Mouse (Mus musculus): ENCODE measurements around the gene Homez. TPM values are rescaled to one million over a fixed set of nuclear protein-coding genes. Genes with fewer than 3 reads are reported as not detected.

The Homez gene
- total RNA-seq, 1 experiment, result 2.5 TPM

DNA sequence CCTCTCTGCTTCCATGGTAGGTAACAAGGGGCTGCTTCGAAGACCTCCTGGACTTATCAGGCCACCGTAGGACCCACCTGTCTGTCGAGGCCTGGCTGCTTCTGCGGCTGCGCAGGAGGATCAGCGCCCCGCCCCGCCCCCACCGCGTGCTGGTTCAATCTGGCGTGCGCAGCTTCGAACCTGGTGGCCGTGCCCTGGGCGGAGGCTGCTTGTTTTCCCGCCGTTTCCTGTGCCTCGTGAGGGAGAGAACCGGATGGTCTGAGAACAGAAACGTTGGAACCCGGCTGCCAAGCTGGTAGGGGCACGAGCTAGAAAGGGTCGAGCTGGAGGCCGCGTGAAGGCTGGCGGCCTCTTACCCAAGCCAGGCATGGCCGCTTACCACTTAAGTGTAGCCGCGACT lies 56.8 kb downstream of the Homez start, which contains the start of gene Rnf212b:
Rnf212b (plus strand) TSS at position 151 of the 400 bp plus-strand sequence.
- in situ Hi-C loops (cut with MboI; ENCODE audit: low sequenced_read_pairs in 2 of 2, unreplicated experiment in 2 of 2), result no loop called here
- H3K27ac ChIP-seq (ENCODE audit: insufficient read depth, low read depth, low read length, poor library complexity, severe bottlenecking), result no peak within 1 kb of the TSS
- TF ChIP-seq HCFC1 (IDR thresholded peaks at IDR 0.05; ENCODE audit: borderline replicate concordance, insufficient read depth, low read length), result no peak
- TF ChIP-seq CHD2 (IDR thresholded peaks at IDR 0.05; ENCODE audit: low read depth, low read length), result no peak
- no peak for TF ChIP-seq MAFK (IDR thresholded peaks at IDR 0.05; ENCODE audit: insufficient read depth, low read depth, low read length)
- TF ChIP-seq ZC3H11A (IDR thresholded peaks at IDR 0.05; ENCODE audit: borderline replicate concordance, low read depth, low read length), result no peak
- no peak for TF ChIP-seq ZNF384 (IDR thresholded peaks at IDR 0.05; ENCODE audit: low read depth, low read length)
- DNase-seq (ENCODE audit: low read depth, low spot score), result peak; percentile 58
- H3K4me1 ChIP-seq (ENCODE audit: control insufficient read depth in 2 of 2, insufficient read depth in 2 of 2, low read length in 2 of 2, poor library complexity in 1 of 2), result no peaks in the 10 kb centered on the region
- no peaks in the 10 kb centered on the region for H3K9me3 ChIP-seq (ENCODE audit: control insufficient read depth, insufficient read depth, low read depth, low read length)
- no peak within 1 kb of the TSS for H3K9ac ChIP-seq (ENCODE audit: insufficient read depth, low read depth, low read length, poor library complexity, severe bottlenecking)
- H3K36me3 ChIP-seq (ENCODE audit: control insufficient read depth, insufficient read depth, low read length, poor library complexity, severe bottlenecking), result no peaks in the 10 kb centered on the region
- peak within 1 kb of the TSS; percentile 4 to 39; a peak in 2 of 4 replicates for H3K4me3 ChIP-seq (ENCODE audit: insufficient read depth in 1 of 2, low read depth in 1 of 2, low read length in 2 of 2, poor library complexity in 1 of 2, severe bottlenecking in 1 of 2)

DNA sequence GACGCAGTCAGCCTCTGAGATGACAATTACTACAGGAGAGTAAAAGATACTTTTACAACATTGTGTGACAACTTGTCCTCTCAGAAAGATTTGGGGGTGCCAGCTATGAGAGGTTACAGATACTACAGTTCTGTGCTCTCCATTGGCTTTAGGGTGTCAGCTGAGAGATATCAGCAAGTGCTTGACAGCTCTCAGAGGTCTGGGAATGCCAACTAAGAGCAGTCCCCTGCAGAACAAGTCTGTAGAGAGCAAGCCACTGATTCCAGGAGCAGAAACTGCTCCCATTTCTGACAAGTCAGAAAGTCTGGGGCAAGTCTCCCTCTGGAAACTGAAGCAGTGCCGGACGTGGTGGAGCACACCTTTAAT lies 61.1 kb downstream of the Homez start:
- in situ Hi-C loops (cut with MboI; ENCODE audit: low sequenced_read_pairs in 2 of 2, unreplicated experiment in 2 of 2), result no loop called here

DNA sequence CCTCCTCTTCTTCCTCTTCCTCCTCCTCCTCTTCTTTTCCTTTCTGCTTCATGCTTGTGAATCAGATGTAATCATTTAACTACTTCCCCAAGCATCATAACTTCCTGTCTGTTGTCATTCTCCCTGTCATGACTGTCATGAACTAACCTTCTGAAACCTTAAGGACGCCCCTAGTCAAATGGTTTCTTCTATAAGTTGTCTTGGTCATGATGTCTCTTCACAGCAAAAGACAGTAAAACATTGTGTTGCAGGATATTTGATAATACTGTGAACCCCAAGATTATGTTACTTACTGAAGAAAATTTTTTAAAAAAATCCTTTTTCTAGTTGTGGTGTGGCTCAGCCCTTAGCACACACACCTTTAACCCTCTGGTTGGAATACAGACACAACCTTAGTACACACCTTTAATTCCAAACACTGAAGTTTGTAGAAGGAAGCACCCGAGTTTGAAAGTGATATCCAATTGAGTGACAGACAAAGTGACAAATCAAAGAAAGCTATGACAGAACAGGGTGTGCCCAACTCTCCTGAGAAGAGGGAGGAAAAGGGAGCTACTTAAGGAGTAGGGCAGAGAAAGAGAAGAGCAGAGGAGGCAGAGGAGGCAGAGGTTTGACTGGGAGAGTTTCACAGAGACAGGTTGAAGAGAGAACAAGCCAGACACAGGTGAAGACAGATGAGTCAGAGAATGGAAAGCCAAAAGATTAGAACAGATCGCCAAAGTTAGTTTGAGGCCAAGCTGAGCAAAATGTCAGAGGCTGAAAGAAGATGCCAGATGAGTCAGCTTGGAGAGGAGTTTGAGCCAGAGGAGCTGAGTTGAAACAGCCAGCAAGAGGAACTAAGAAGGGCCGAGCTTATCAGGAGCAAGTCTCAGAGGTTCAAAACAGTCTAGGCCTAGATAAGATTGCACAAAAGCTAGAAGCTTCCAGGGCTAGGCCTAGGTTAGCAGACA lies 61.8 kb downstream of the Homez start:
- DNase-seq (ENCODE audit: low read depth, low spot score), result no peak
- H3K27ac ChIP-seq (ENCODE audit: insufficient read depth, low read depth, low read length, poor library complexity, severe bottlenecking), result no peak overlapping the region
- no peaks in the 10 kb centered on the region for H3K36me3 ChIP-seq (ENCODE audit: control insufficient read depth, insufficient read depth, low read length, poor library complexity, severe bottlenecking)
- no peaks in the 10 kb centered on the region for H3K4me1 ChIP-seq (ENCODE audit: control insufficient read depth in 2 of 2, insufficient read depth in 2 of 2, low read length in 2 of 2, poor library complexity in 1 of 2)
- no peak overlapping the region for H3K9ac ChIP-seq (ENCODE audit: insufficient read depth, low read depth, low read length, poor library complexity, severe bottlenecking)
- TF ChIP-seq ZC3H11A (IDR thresholded peaks at IDR 0.05; ENCODE audit: borderline replicate concordance, low read depth, low read length) (no peak), ZNF384 (IDR thresholded peaks at IDR 0.05; ENCODE audit: low read depth, low read length) (no peak), MAFK (IDR thresholded peaks at IDR 0.05; ENCODE audit: insufficient read depth, low read depth, low read length) (no peak), CHD2 (IDR thresholded peaks at IDR 0.05; ENCODE audit: low read depth, low read length) (no peak), HCFC1 (IDR thresholded peaks at IDR 0.05; ENCODE audit: borderline replicate concordance, insufficient read depth, low read length) (no peak)
- in situ Hi-C loops (cut with MboI; ENCODE audit: low sequenced_read_pairs in 2 of 2, unreplicated experiment in 2 of 2), result no loop called here
- H3K9me3 ChIP-seq (ENCODE audit: control insufficient read depth, insufficient read depth, low read depth, low read length), result no peaks in the 10 kb centered on the region
- no peak overlapping the region for H3K4me3 ChIP-seq (ENCODE audit: insufficient read depth in 1 of 2, low read depth in 1 of 2, low read length in 2 of 2, poor library complexity in 1 of 2, severe bottlenecking in 1 of 2)

More for the DNA sequence above, 61.1 kb downstream of the Homez start:
- no peaks in the 10 kb centered on the region for H3K4me1 ChIP-seq (ENCODE audit: control insufficient read depth in 2 of 2, insufficient read depth in 2 of 2, low read length in 2 of 2, poor library complexity in 1 of 2)
- TF ChIP-seq ZNF384 (IDR thresholded peaks at IDR 0.05; ENCODE audit: low read depth, low read length) (no peak), HCFC1 (IDR thresholded peaks at IDR 0.05; ENCODE audit: borderline replicate concordance, insufficient read depth, low read length) (no peak), ZC3H11A (IDR thresholded peaks at IDR 0.05; ENCODE audit: borderline replicate concordance, low read depth, low read length) (no peak), MAFK (IDR thresholded peaks at IDR 0.05; ENCODE audit: insufficient read depth, low read depth, low read length) (no peak), CHD2 (IDR thresholded peaks at IDR 0.05; ENCODE audit: low read depth, low read length) (no peak)
- H3K27ac ChIP-seq (ENCODE audit: insufficient read depth, low read depth, low read length, poor library complexity, severe bottlenecking), result no peak overlapping the region
- no peaks in the 10 kb centered on the region for H3K9me3 ChIP-seq (ENCODE audit: control insufficient read depth, insufficient read depth, low read depth, low read length)
- H3K36me3 ChIP-seq (ENCODE audit: control insufficient read depth, insufficient read depth, low read length, poor library complexity, severe bottlenecking), result no peaks in the 10 kb centered on the region
- no peak overlapping the region for H3K9ac ChIP-seq (ENCODE audit: insufficient read depth, low read depth, low read length, poor library complexity, severe bottlenecking)
- H3K4me3 ChIP-seq (ENCODE audit: insufficient read depth in 1 of 2, low read depth in 1 of 2, low read length in 2 of 2, poor library complexity in 1 of 2, severe bottlenecking in 1 of 2), result no peak overlapping the region
- DNase-seq (ENCODE audit: low read depth, low spot score), result no peak

DNA sequence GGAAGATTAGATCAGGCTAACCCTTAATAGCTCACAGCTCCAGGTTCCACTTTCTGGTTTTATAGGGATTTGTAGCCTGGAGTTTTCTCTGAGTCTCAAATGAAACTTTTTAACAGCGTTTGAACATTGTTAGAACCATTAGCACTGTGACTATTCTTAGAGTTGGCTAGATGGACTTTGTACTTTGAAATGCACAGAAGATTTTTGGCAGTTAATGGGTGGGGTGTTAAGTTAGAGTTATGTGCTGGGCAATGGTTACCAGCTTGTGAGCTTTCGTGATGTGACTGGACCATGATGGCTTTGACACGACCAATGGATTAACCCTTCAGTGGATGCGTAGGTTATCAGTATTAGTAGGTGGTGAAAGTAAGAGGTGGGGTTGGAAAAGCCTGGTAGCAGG lies 64.6 kb downstream of the Homez start:
- Histone ChIP-seq H3K9ac (ENCODE audit: insufficient read depth, low read depth, low read length, poor library complexity, severe bottlenecking) (no peak overlapping the region), H3K36me3 (ENCODE audit: control insufficient read depth, insufficient read depth, low read length, poor library complexity, severe bottlenecking) (no peaks in the 10 kb centered on the region), H3K4me3 (ENCODE audit: insufficient read depth in 1 of 2, low read depth in 1 of 2, low read length in 2 of 2, poor library complexity in 1 of 2, severe bottlenecking in 1 of 2) (no peak overlapping the region), H3K27ac (ENCODE audit: insufficient read depth, low read depth, low read length, poor library complexity, severe bottlenecking) (no peak overlapping the region), H3K4me1 (ENCODE audit: control insufficient read depth in 2 of 2, insufficient read depth in 2 of 2, low read length in 2 of 2, poor library complexity in 1 of 2) (no peaks in the 10 kb centered on the region), H3K9me3 (ENCODE audit: control insufficient read depth, insufficient read depth, low read depth, low read length) (no peaks in the 10 kb centered on the region)
- TF ChIP-seq HCFC1 (IDR thresholded peaks at IDR 0.05; ENCODE audit: borderline replicate concordance, insufficient read depth, low read length), result no peak
- TF ChIP-seq ZNF384 (IDR thresholded peaks at IDR 0.05; ENCODE audit: low read depth, low read length), result no peak
- no peak for TF ChIP-seq CHD2 (IDR thresholded peaks at IDR 0.05; ENCODE audit: low read depth, low read length)
- TF ChIP-seq MAFK (IDR thresholded peaks at IDR 0.05; ENCODE audit: insufficient read depth, low read depth, low read length), result no peak
- TF ChIP-seq ZC3H11A (IDR thresholded peaks at IDR 0.05; ENCODE audit: borderline replicate concordance, low read depth, low read length), result no peak
- in situ Hi-C loops (cut with MboI; ENCODE audit: low sequenced_read_pairs in 2 of 2, unreplicated experiment in 2 of 2), result no loop called here
- DNase-seq (ENCODE audit: low read depth, low spot score), result no peak

Other genes starting within 250 kb of the Homez start
- gene Psmb11, start 249.5 kb downstream of the Homez start, total RNA-seq (2012; rRNA removed), result 0.11 TPM in 1 of 2 replicates, not detected in the other
- gene Gm17606, start 230.0 kb downstream of the Homez start, total RNA-seq (2012; rRNA removed), result not detected in 2 replicates
- 3.2 and 6.3 TPM in 2 replicates for gene Cdh24, start 229.6 kb downstream of the Homez start, total RNA-seq (2012; rRNA removed)
- gene 1700123O20Rik, start 184.7 kb downstream of the Homez start, total RNA-seq (2012; rRNA removed), result 26.7 and 34.3 TPM in 2 replicates
- gene Acin1, start 184.0 kb downstream of the Homez start, total RNA-seq (2012; rRNA removed), result 121 and 196 TPM in 2 replicates
- gene Gm29776, start 172.1 kb downstream of the Homez start, total RNA-seq (2012; rRNA removed), result 0.09 and 0.26 TPM in 2 replicates
- gene Cebpe, start 158.8 kb downstream of the Homez start, total RNA-seq (2012; rRNA removed), result 0.26 TPM in 1 of 2 replicates, not detected in the other
- gene Slc7a8, start 89.0 kb downstream of the Homez start, total RNA-seq (2012; rRNA removed), result 0.36 and 0.48 TPM in 2 replicates
- gene Rnf212b, start 56.8 kb downstream of the Homez start, total RNA-seq (2012; rRNA removed), result 1.5 and 1.9 TPM in 2 replicates
- gene Ppp1r3e, start 6.6 kb upstream of the Homez start, total RNA-seq (2012; rRNA removed), result 0.62 and 0.74 TPM in 2 replicates
- 7.7 and 9.4 TPM in 2 replicates for gene Bcl2l2, start 12.4 kb upstream of the Homez start, total RNA-seq (2012; rRNA removed)
- 0.71 and 0.79 TPM in 2 replicates for gene Gm20521, start 12.5 kb upstream of the Homez start, total RNA-seq (2012; rRNA removed)
- 76.8 and 117 TPM in 2 replicates for gene Pabpn1, start 21.5 kb upstream of the Homez start, total RNA-seq (2012; rRNA removed)
- 5.2 and 16.2 TPM in 2 replicates for gene Slc22a17, start 42.2 kb upstream of the Homez start, total RNA-seq (2012; rRNA removed)
- 10.8 and 28.3 TPM in 2 replicates for gene Efs, start 55.2 kb upstream of the Homez start, total RNA-seq (2012; rRNA removed)
- gene Il25, start 61.7 kb upstream of the Homez start, total RNA-seq (2012; rRNA removed), result 0.27 and 0.74 TPM in 2 replicates
- gene Cmtm5, start 65.3 kb upstream of the Homez start, total RNA-seq (2012; rRNA removed), result 0.74 TPM in 1 of 2 replicates, not detected in the other
- gene Myh6, start 96.0 kb upstream of the Homez start, total RNA-seq (2012; rRNA removed), result 7.1 and 8.8 TPM in 2 replicates
- gene Gm17428, start 106.0 kb upstream of the Homez start, total RNA-seq (2012; rRNA removed), result not detected in 2 replicates
- gene Myh7, start 123.7 kb upstream of the Homez start, total RNA-seq (2012; rRNA removed), result 3.2 and 3.3 TPM in 2 replicates
- gene Ngdn, start 144.5 kb upstream of the Homez start, total RNA-seq (2012; rRNA removed), result 53.5 and 90.9 TPM in 2 replicates
- 9.4 and 12.4 TPM in 2 replicates for gene Zfhx2, start 221.4 kb upstream of the Homez start, total RNA-seq (2012; rRNA removed)
- 7.9 and 11.9 TPM in 2 replicates for gene Thtpa, start 223.8 kb upstream of the Homez start, total RNA-seq (2012; rRNA removed)
- gene Ap1g2, start 235.6 kb upstream of the Homez start, total RNA-seq (2012; rRNA removed), result 5.9 and 14.1 TPM in 2 replicates
- 1.7 and 3.8 TPM in 2 replicates for gene Jph4, start 246.0 kb upstream of the Homez start, total RNA-seq (2012; rRNA removed)

Data from ES-E14 (cell line).